Mouse (Mus musculus) c-Kit-positive CD71-positive TER-119-positive erythroid progenitor cells, embryonic 14.5 days (primary cell): ENCODE measurements at regions not wholly inside any gene's neighbourhood (a gene's known extent, or its start where the extent isn't known, plus 50 kb on each side); places are given as distances from the start of the nearest gene placed in this dataset.

Experiments used
- DNase-seq: peaks from one replicate; pipeline ENCODE4 v3.0.0-alpha.2; 2013; ENCODE audit warnings: low spot score

DNA sequence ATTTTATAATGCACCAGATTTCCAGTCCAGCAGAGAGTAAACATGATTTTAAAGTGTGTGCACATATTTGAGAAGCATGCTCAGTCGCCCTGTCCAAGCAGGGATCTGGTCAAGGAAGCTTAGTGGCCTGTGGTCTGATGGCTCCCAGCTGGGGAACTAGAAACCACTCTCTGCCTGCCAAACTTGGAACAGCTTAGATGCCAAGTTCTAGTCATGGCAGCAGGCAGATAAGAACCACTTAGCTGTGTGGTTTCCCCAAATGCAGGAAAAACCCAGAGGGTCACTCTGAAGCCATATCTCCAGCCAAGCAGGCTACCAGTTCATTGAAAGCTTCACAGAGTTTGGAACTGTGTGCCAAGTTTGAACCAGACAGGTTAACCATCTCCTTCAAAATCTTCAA, 86.1 kb downstream of the Fam114a2 start:
- DNase-seq = no peak

GRCm38 (mm10) chr11:57431886-57432285, 86.5 kb downstream of the Fam114a2 start:
- DNase-seq = no peak

DNA sequence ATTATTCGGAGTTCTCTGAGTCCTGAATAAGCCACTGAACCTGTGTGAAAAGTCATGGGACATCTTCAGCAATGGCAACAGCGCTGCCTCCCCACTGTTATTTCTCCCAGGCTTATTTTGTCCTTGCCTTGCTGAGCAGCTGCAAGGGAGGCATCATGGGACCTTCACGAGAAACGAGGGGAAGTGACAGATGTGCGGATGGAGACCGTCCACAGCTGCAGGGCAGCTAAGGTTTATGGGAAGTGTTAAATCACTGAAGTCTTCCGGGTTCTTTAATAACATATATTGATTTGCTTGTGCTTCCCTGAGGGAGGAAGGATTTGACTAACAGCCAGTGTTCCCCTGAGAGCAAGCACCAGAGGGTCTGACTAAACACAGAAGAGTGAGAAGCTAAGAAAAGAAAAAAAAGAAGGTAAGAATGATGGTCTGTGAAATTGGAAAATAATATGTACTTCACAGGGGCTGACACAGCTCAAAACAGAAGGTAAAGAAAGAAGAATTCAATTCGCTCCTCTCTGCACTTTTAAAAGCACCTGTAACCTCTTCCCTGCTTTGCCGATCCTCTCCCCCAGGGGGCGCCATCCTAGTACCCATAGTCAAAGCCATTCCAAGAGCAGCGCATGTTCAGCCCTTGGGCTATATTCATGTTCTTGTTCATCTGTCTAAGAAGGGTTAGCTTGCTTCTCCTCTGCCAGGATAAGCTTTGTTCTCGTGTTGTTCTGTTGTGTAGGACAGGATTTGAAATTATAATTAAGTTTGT, 92.2 kb downstream of the Fam114a2 start:
- peak; percentile 29 for DNase-seq

- no peak for DNase-seq
Measured at GRCm38 (mm10) chr11:57419416-57419815, 99.0 kb downstream of the Fam114a2 start.

- DNase-seq = no peak
Measured at GRCm38 (mm10) chr11:57416011-57416410, 102.4 kb downstream of the Fam114a2 start.

DNA sequence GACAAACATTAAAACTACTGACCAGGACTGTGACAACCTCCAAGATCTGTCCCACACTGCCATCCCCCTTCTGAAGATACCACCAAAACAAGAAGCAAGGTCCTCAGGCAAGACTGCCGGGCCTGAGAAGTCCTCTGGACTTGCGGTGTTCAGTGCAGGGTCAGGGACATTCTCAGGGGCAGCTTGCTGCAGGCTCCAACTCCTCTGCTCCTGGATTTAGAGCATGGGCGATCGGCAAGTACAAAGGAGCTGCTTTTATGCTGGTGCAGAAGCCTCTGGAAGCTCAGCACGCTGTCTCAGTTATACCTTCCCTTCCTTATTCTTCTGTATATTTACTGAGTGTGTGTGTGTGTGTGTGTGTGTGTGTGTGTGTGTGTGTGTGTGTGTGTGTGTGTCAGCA, 103.2 kb downstream of the Fam114a2 start:
- DNase-seq = no peak

GRCm38 (mm10) chr11:57414697-57415096, 103.7 kb downstream of the Fam114a2 start:
- no peak for DNase-seq

- DNase-seq = no peak
Measured at GRCm38 (mm10) chr11:57413271-57413670, 105.1 kb downstream of the Fam114a2 start.

- no peak for DNase-seq
Measured at GRCm38 (mm10) chr11:57412766-57413165, 105.7 kb downstream of the Fam114a2 start.

DNA sequence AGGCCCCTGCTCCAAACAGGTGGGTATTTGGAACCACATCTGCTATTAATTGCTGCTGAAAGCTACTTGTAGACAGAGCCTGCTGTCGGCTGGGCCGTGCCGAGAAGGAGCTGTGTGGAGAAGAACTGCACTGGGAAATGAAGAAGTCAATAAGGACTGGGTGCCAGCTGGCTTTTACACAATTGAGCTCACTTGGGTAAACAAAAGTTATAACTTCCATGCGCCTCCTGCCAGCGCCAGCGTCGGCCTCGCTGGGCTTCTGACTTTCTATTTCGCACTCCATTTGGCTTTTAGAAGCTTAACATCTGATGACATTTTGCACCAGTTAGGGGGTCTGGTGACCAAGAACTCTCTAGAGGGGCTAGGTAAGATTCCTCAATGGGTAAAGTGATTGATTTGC, 114.2 kb downstream of the Fam114a2 start:
- no peak for DNase-seq

GRCm38 (mm10) chr11:57401610-57402009, 116.8 kb downstream of the Fam114a2 start:
- no peak for DNase-seq

GRCm38 (mm10) chr11:57399366-57399765, 119.1 kb downstream of the Fam114a2 start:
- no peak for DNase-seq

DNA sequence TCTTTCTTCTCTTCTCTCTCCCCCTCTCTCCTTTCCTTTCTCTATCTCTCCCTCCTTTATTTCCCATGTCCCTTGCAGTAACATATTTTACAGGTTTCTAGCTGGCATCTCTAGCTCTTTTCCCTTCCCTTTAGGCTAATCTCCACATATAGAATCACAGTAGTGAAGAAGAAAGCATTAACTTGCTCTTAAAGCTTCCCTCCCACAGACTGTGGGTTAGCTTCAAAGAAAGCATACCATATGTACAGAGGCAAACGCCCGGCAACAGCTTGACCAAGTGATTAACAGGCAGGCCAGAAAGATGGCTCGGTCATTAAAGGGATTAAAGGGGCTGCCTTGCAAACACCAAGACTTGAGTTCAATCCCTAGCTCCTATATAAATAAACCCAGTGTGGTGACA, 122.0 kb downstream of the Fam114a2 start:
- no peak for DNase-seq

DNA sequence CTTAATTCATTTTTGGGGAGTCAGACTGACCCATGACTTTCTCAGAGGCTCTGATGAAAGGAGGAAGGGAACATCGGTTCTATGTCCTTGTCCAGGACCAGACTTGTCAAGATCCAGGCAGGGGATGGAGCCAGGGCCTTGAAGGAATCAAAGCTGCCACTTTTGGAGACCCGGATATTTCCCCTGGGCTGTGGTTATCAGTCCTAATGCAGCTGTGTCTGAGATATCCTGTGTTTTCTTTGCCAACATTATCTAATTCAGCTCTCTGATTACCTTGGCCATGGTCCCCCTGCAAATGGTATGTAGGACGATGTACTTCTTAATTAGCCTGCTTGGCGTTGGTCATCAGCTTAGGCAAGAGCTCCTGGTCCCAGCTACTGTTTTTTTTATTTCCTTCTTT, 127.6 kb downstream of the Fam114a2 start:
- no peak for DNase-seq
